Mouse (Mus musculus) MEL (cell line): ENCODE data around the gene Tgfb1i1. TPM values are rescaled to one million over a fixed set of nuclear protein-coding genes. Genes with fewer than 3 reads are reported as not detected.
A peak's percentile ranks its signal among the peaks of the same experiment; 100 is the strongest.

Experiments used
- DNase-seq: peaks from one replicate; pipeline ENCODE4 v3.0.0; 2011; ENCODE audit warnings: low read depth, low spot score
- H3K27ac ChIP-seq: 2 replicates; pipeline ENCODE4 v1.5.1; 2012; ENCODE audit warnings: low read depth, mild to moderate bottlenecking, control low read depth, low read length, moderate library complexity; ENCODE audit not compliant: control insufficient read depth
- H3K27me3 ChIP-seq, 2 experiments: fragments of 150-350 bp in 1 of 2; sonication (generic) in 1 of 2; 2 replicates each; pipeline ENCODE4 v1.6.1; 2012; ENCODE audit warnings: low read length in 2 of 2, mild to moderate bottlenecking in 2 of 2, improper control_type of control experiment in 1 of 2, moderate library complexity in 1 of 2; ENCODE audit not compliant: insufficient read depth in 2 of 2, control insufficient read depth in 1 of 2
- H3K36me3 ChIP-seq, 2 experiments: 2 replicates each; pipeline ENCODE4 v1.6.1; 2012 to 2014; ENCODE audit warnings: low read length in 2 of 2, improper control_type of control experiment in 1 of 2, inconsistent platforms in 1 of 2, mild to moderate bottlenecking in 1 of 2; ENCODE audit not compliant: insufficient read depth in 2 of 2, control insufficient read depth in 1 of 2
- H3K4me1 ChIP-seq, 2 experiments: fragments of 150-350 bp in 1 of 2; sonication (generic) in 1 of 2; 2 replicates each; pipeline ENCODE4 v1.6.1; 2012; ENCODE audit warnings: low read length in 2 of 2, improper control_type of control experiment in 1 of 2, mild to moderate bottlenecking in 1 of 2; ENCODE audit not compliant: insufficient read depth in 2 of 2, control insufficient read depth in 1 of 2
- H3K4me3 ChIP-seq, 2 experiments: fragments of 150-350 bp in 1 of 2; sonication (generic) in 1 of 2; 2 replicates each; pipeline ENCODE4 v1.5.1; 2012; ENCODE audit warnings: low read depth in 2 of 2, low read length in 2 of 2, mild to moderate bottlenecking in 2 of 2, moderate library complexity in 2 of 2, control low read depth in 1 of 2, improper control_type of control experiment in 1 of 2; ENCODE audit not compliant: control insufficient read depth in 1 of 2, insufficient read depth in 1 of 2
- H3K79me2 ChIP-seq: 2 replicates; pipeline ENCODE4 v1.6.1; 2012; ENCODE audit warnings: mild to moderate bottlenecking, low read length, moderate library complexity; ENCODE audit not compliant: control insufficient read depth, poor library complexity, insufficient read depth
- H3K9ac ChIP-seq: 2 replicates; pipeline ENCODE4 v1.6.1; 2012; ENCODE audit warnings: low read depth, mild to moderate bottlenecking, control low read depth, low read length, moderate library complexity; ENCODE audit not compliant: control insufficient read depth, poor library complexity, severe bottlenecking
- H3K9me3 ChIP-seq: fragments of 150-350 bp; sonication (generic); replicated peaks from 2 replicates; pipeline ENCODE4 v1.6.1; 2012; ENCODE audit warnings: mild to moderate bottlenecking, low read length, improper control_type of control experiment, moderate library complexity; ENCODE audit not compliant: insufficient read depth
- BHLHE40 ChIP-seq: IDR thresholded peaks from 2 replicates; pipeline ENCODE4 v1.6.1; 2012; ENCODE audit warnings: low read depth, mild to moderate bottlenecking, inconsistent platforms, low read length, improper control_type of control experiment, borderline replicate concordance
- CHD1 ChIP-seq: IDR thresholded peaks from 2 replicates; pipeline ENCODE4 v1.6.1; 2012; ENCODE audit warnings: low read depth, mild to moderate bottlenecking, inconsistent platforms, low read length, improper control_type of control experiment
- CHD2 ChIP-seq: IDR thresholded peaks from 2 replicates; pipeline ENCODE4 v1.6.1; 2011; ENCODE audit warnings: low read length, improper control_type of control experiment
- CTCF ChIP-seq, 3 experiments: IDR thresholded peaks in 2 of 3; conservative IDR thresholded peaks in 1 of 3; 2 replicates each; pipeline ENCODE4 v1.5.1; 2011 to 2012; ENCODE audit warnings: low read length in 3 of 3, low read depth in 2 of 3, mild to moderate bottlenecking in 2 of 3, improper control_type of control experiment in 1 of 3, inconsistent platforms in 1 of 3, mixed read lengths in 1 of 3, moderate library complexity in 1 of 3; ENCODE audit not compliant: control insufficient read depth in 1 of 3, insufficient read depth in 1 of 3, poor library complexity in 1 of 3, severe bottlenecking in 1 of 3
- E2F4 ChIP-seq: IDR thresholded peaks from 2 replicates; pipeline ENCODE4 v1.6.1; 2011; ENCODE audit warnings: low read depth, low read length, improper control_type of control experiment, borderline replicate concordance
- ELF1 ChIP-seq: IDR thresholded peaks from 2 replicates; pipeline ENCODE4 v1.6.1; 2014; ENCODE audit warnings: low read depth, mild to moderate bottlenecking, inconsistent platforms, low read length, improper control_type of control experiment, moderate library complexity
- EP300 ChIP-seq, 2 experiments: IDR thresholded peaks; 2 replicates each; pipeline ENCODE4 v1.6.1; 2011; ENCODE audit warnings: improper control_type of control experiment in 2 of 2, low read length in 2 of 2, low read depth in 1 of 2, mild to moderate bottlenecking in 1 of 2
- ETS1 ChIP-seq: IDR thresholded peaks from 2 replicates; pipeline ENCODE4 v1.6.1; 2012; ENCODE audit warnings: low read depth, mild to moderate bottlenecking, inconsistent platforms, low read length, improper control_type of control experiment, moderate library complexity
- GABPA ChIP-seq: IDR thresholded peaks from 2 replicates; pipeline ENCODE4 v1.6.1; 2012; ENCODE audit warnings: low read depth, mild to moderate bottlenecking, inconsistent platforms, low read length, improper control_type of control experiment, moderate library complexity
- GATA1 ChIP-seq: IDR thresholded peaks from 2 replicates; pipeline ENCODE4 v1.6.1; 2011; ENCODE audit warnings: low read depth, low read length, improper control_type of control experiment
- HCFC1 ChIP-seq: IDR thresholded peaks from 2 replicates; pipeline ENCODE4 v1.6.1; 2012; ENCODE audit warnings: low read depth, mild to moderate bottlenecking, inconsistent platforms, low read length, improper control_type of control experiment, moderate library complexity
- JUND ChIP-seq: IDR thresholded peaks from 2 replicates; pipeline ENCODE4 v1.6.1; 2011; ENCODE audit warnings: low read depth, mild to moderate bottlenecking, improper control_type of control experiment, low read length
- KAT2A ChIP-seq: conservative IDR thresholded peaks from 2 replicates; pipeline ENCODE4 v1.6.1; 2012; ENCODE audit warnings: low read depth, low read length, improper control_type of control experiment, inconsistent platforms
- MAFK ChIP-seq: IDR thresholded peaks from 2 replicates; pipeline ENCODE4 v1.6.1; 2011; ENCODE audit warnings: low read depth, mild to moderate bottlenecking, low read length, improper control_type of control experiment, borderline replicate concordance
- MAX ChIP-seq: IDR thresholded peaks from 2 replicates; pipeline ENCODE4 v1.6.1; 2011; ENCODE audit warnings: low read length, improper control_type of control experiment
- MAZ ChIP-seq: IDR thresholded peaks from 2 replicates; pipeline ENCODE4 v1.6.1; 2012; ENCODE audit warnings: low read depth, mild to moderate bottlenecking, inconsistent platforms, low read length, improper control_type of control experiment
- MEF2A ChIP-seq: IDR thresholded peaks from 2 replicates; pipeline ENCODE4 v1.6.1; 2014; ENCODE audit warnings: low read depth, mild to moderate bottlenecking, inconsistent platforms, low read length, improper control_type of control experiment; ENCODE audit not compliant: poor library complexity, insufficient replicate concordance, severe bottlenecking; ENCODE audit errors: extremely low read depth
- MXI1 ChIP-seq: IDR thresholded peaks from 2 replicates; pipeline ENCODE4 v1.6.1; 2011; ENCODE audit warnings: mild to moderate bottlenecking, low read depth, low read length, improper control_type of control experiment
- MYB ChIP-seq: IDR thresholded peaks from 2 replicates; pipeline ENCODE4 v1.6.1; 2011; ENCODE audit warnings: mild to moderate bottlenecking, low read depth, low read length, improper control_type of control experiment
- MYC ChIP-seq: IDR thresholded peaks from 2 replicates; pipeline ENCODE4 v1.6.1; 2011; ENCODE audit warnings: low read depth, mild to moderate bottlenecking, low read length, improper control_type of control experiment, moderate library complexity
- NELFE ChIP-seq: IDR thresholded peaks from 2 replicates; pipeline ENCODE4 v1.6.1; 2011; ENCODE audit warnings: low read depth, low read length, improper control_type of control experiment
- NRF1 ChIP-seq: IDR thresholded peaks from 2 replicates; pipeline ENCODE4 v1.6.1; 2014; ENCODE audit warnings: low read depth, mild to moderate bottlenecking, inconsistent platforms, low read length, improper control_type of control experiment, moderate library complexity; ENCODE audit not compliant: poor library complexity, insufficient read depth, severe bottlenecking
- POLR2A ChIP-seq, 2 experiments: IDR thresholded peaks; 2 replicates each; pipeline ENCODE4 v1.6.1; 2011 to 2012; ENCODE audit warnings: low read length in 2 of 2, mild to moderate bottlenecking in 2 of 2, control low read depth in 1 of 2, improper control_type of control experiment in 1 of 2, low read depth in 1 of 2, moderate library complexity in 1 of 2; ENCODE audit not compliant: control insufficient read depth in 1 of 2, insufficient read depth in 1 of 2, poor library complexity in 1 of 2
- POLR2AphosphoS2 ChIP-seq: IDR thresholded peaks from 2 replicates; pipeline ENCODE4 v1.6.1; 2011; ENCODE audit warnings: low read length, improper control_type of control experiment
- POLR2AphosphoS5 ChIP-seq: IDR thresholded peaks from 2 replicates; pipeline ENCODE4 v1.6.1; 2012; ENCODE audit warnings: low read depth, borderline replicate concordance, mild to moderate bottlenecking, inconsistent platforms, low read length, moderate library complexity, mixed read lengths
- RCOR1 ChIP-seq: IDR thresholded peaks from 2 replicates; pipeline ENCODE4 v1.6.1; 2012; ENCODE audit warnings: low read depth, mild to moderate bottlenecking, inconsistent platforms, low read length, improper control_type of control experiment
- SIN3A ChIP-seq: IDR thresholded peaks from 2 replicates; pipeline ENCODE4 v1.6.1; 2012; ENCODE audit warnings: low read length, improper control_type of control experiment, inconsistent platforms
- SMC3 ChIP-seq: IDR thresholded peaks from 2 replicates; pipeline ENCODE4 v1.6.1; 2011; ENCODE audit warnings: low read depth, low read length, improper control_type of control experiment
- TAL1 ChIP-seq: IDR thresholded peaks from 2 replicates; pipeline ENCODE4 v1.6.1; 2012; ENCODE audit warnings: mild to moderate bottlenecking, inconsistent platforms, low read length, moderate library complexity, mixed read lengths
- TBP ChIP-seq: IDR thresholded peaks from 2 replicates; pipeline ENCODE4 v1.8.0; 2011; ENCODE audit warnings: low read depth, low read length, improper control_type of control experiment
- TCF12 ChIP-seq: IDR thresholded peaks from 2 replicates; pipeline ENCODE4 v1.6.1; 2014; ENCODE audit warnings: low read depth, mild to moderate bottlenecking, inconsistent platforms, low read length, improper control_type of control experiment, moderate library complexity
- UBTF ChIP-seq: IDR thresholded peaks from 2 replicates; pipeline ENCODE4 v1.6.1; 2012; ENCODE audit warnings: low read depth, mild to moderate bottlenecking, inconsistent platforms, low read length, improper control_type of control experiment, moderate library complexity, borderline replicate concordance; ENCODE audit not compliant: insufficient read depth
- USF1 ChIP-seq: IDR thresholded peaks from 2 replicates; pipeline ENCODE4 v1.6.1; 2014; ENCODE audit warnings: low read depth, mild to moderate bottlenecking, inconsistent platforms, low read length, improper control_type of control experiment, moderate library complexity
- USF2 ChIP-seq, 2 experiments: IDR thresholded peaks; 2 replicates each; pipeline ENCODE4 v1.6.1; 2011 to 2012; ENCODE audit warnings: improper control_type of control experiment in 2 of 2, low read length in 2 of 2, borderline replicate concordance in 1 of 2, inconsistent platforms in 1 of 2, low read depth in 1 of 2, mild to moderate bottlenecking in 1 of 2; ENCODE audit not compliant: insufficient read depth in 1 of 2
- ZC3H11A ChIP-seq: IDR thresholded peaks from 2 replicates; pipeline ENCODE4 v1.6.1; 2012; ENCODE audit warnings: low read depth, mild to moderate bottlenecking, inconsistent platforms, low read length, improper control_type of control experiment
- ZMIZ1 ChIP-seq: IDR thresholded peaks from 2 replicates; pipeline ENCODE4 v1.6.1; 2012; ENCODE audit warnings: low read depth, mild to moderate bottlenecking, inconsistent platforms, low read length, improper control_type of control experiment, moderate library complexity
- ZNF384 ChIP-seq: IDR thresholded peaks from 2 replicates; pipeline ENCODE4 v1.6.1; 2012; ENCODE audit warnings: low read depth, mild to moderate bottlenecking, inconsistent platforms, low read length, improper control_type of control experiment
- polyA plus RNA-seq, 2 experiments: library from polyadenylated mRNA; stranded (reverse) in 1 of 2; unstranded in 1 of 2; fragments of >175 nt in 1 of 2; fragments of >200 nt in 1 of 2; gene quantifications; 2 replicates each; pipeline versions ENCODE4 v1.2.1 to v1.2.4; 2012; ENCODE audit warnings: low replicate concordance in 2 of 2, low read depth in 1 of 2; ENCODE audit not compliant: insufficient read length in 2 of 2, insufficient read depth in 1 of 2, missing spikeins in 1 of 2
- total RNA-seq: library from RNA; depleted of rRNA; stranded (reverse); fragments of 300-350 nt; gene quantifications from 2 replicates; pipeline ENCODE4 v1.2.3, GENCODE M21; 2012

The Tgfb1i1 gene
- total and polyA plus RNA-seq, 3 experiments = 0.21 TPM; not detected in 2

- Histone ChIP-seq H3K4me3 (peak overlapping the region; percentile 80 to 93), H3K9me3 (no peaks in the 10 kb centered on the region), H3K27ac (peak overlapping the region; percentile 99), H3K79me2 (peaks cover 6% of the 10 kb centered on the region), H3K9ac (peak overlapping the region; percentile 94), H3K36me3 (peaks cover 0 to 7% of the 10 kb centered on the region in 2 experiments; a peak in 2 of 4 replicates), H3K27me3 (no peaks in the 10 kb centered on the region), H3K4me1 (peaks cover 0 to 11% of the 10 kb centered on the region in 2 experiments; a peak in 3 of 4 replicates)
- no peak for DNase-seq
- TF ChIP-seq BHLHE40 (no peak; the same call in 1 of the 2 replicates), CTCF (IDR thresholded peaks at IDR 0.05 in 2 of 3, conservative IDR thresholded peaks at IDR 0.05 in 1 of 3; ENCODE audit: control insufficient read depth in 1 of 3, insufficient read depth in 1 of 3, low read depth in 2 of 3, low read length in 3 of 3, poor library complexity in 1 of 3, severe bottlenecking in 1 of 3) (no peak), ELF1 (no peak), TAL1 (no peak), GABPA (no peak; the same call in 1 of the 2 replicates), UBTF (no peak), SIN3A (peak; percentile 72), NRF1 (no peak), POLR2A (IDR thresholded peaks at IDR 0.05; ENCODE audit: control insufficient read depth in 1 of 2, insufficient read depth in 1 of 2, low read depth in 1 of 2, low read length in 2 of 2, poor library complexity in 1 of 2) (peak in 1 of 2 experiments; percentile 67; a peak in 2 of 4 replicates), EP300 (IDR thresholded peaks at IDR 0.05; ENCODE audit: low read depth in 1 of 2, low read length in 2 of 2) (peak in 1 of 2 experiments; percentile 14; a peak in 1 of 4 replicates), ZMIZ1 (no peak; the same call in 1 of the 2 replicates), NELFE (peak; percentile 35), MYB (0 out of 2 replicates have a peak, but pooled peaks have one; percentile 40), MYC (peak; percentile 51; the same call in 1 of the 2 replicates), POLR2AphosphoS2 (no peak), ZC3H11A (no peak), E2F4 (no peak), ETS1 (no peak), MAX (peak; percentile 66; the same call in 1 of the 2 replicates), MEF2A (no peak), KAT2A (no peak; the same call in 1 of the 2 replicates), TCF12 (no peak), MAFK (no peak), ZNF384 (no peak), USF1 (0 out of 2 replicates have a peak, but pooled peaks have one; percentile 12), CHD1 (no peak), GATA1 (no peak; the same call in 1 of the 2 replicates), HCFC1 (peak; percentile 85), SMC3 (no peak), USF2 (IDR thresholded peaks at IDR 0.05; ENCODE audit: borderline replicate concordance in 1 of 2, insufficient read depth in 1 of 2, low read depth in 1 of 2, low read length in 2 of 2) (no peak), TBP (no peak), RCOR1 (no peak), JUND (no peak), MXI1 (0 out of 2 replicates have a peak, but pooled peaks have one; percentile 26), POLR2AphosphoS5 (no peak), CHD2 (no peak), MAZ (no peak)
These were observed 9.1 kb upstream of the Tgfb1i1 start for GRCm38 (mm10) chr7:128237593-128237926.
